Mouse (Mus musculus): ENCODE measurements around the gene Esrra.

DNA sequence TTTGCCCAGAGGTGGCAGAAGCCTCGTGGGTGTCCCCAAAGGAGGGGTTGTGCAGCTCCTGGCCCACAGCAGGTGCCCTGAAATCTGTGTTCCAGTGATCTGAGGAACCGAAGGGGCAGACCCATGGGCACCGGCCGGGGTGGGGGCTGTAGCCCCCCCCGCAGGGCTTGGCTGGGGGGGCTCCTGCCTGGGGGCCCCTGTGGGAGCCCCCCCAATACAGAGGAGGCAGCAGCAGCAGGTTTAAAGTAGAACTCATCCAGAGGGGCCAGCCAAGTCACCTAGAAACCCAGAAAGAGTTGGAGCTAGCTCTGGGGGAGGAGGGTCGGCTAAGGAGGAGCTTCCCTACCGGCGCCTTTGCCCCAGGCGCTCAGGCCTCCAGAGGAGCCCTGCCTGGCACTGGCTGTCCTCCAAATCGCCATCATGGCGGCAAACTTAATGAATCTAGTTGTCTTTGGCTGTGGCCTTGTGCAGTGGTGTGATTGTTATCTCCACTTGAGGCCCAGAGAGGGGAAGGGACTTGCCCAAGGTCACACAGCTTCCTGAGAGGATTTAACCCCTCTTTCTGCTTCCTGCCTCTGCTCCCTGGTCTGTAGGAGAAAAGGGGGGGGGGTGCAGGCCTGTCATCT, 49.0 kb upstream of the Esrra start:
- TF ChIP-seq CTCF (IDR thresholded peaks at IDR 0.05; ENCODE audit: low read depth, low read length) = no peak
- TF ChIP-seq EP300 (IDR thresholded peaks at IDR 0.05; ENCODE audit: insufficient read depth, low read depth, low read length) = no peak
